Mouse (Mus musculus) c-Kit-positive CD71-positive TER-119-positive erythroid progenitor cells, embryonic 14.5 days (primary cell): ENCODE data around the gene Selenof.

Source experiments
- DNase-seq: peaks from one replicate; pipeline ENCODE4 v3.0.0-alpha.2; 2013; ENCODE audit warnings: low spot score

Gene Selenof

GRCm38 (mm10) chr3:144563916-144564315 is 6.2 kb upstream of the Selenof start:
- no peak for DNase-seq

DNA sequence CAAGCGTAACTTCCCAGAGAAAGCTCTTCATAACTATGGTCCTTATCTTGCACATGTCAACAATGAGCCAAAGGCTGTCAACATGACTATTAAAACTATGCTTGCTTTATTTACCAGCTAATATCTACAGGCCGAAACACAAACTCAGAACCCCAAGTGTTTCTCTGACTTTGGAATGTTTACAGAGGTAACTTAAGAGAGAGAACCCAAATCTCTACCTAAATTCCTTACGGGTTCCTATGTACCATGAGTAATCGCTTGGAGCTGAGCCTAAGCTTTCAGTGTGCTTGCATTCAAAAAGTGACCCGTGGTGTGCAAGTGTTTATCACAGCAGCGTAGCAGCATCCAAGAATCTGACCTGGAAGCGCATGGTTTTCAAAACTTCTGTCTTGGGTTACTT is 4.9 kb upstream of the Selenof start:
- DNase-seq, result no peak

DNA sequence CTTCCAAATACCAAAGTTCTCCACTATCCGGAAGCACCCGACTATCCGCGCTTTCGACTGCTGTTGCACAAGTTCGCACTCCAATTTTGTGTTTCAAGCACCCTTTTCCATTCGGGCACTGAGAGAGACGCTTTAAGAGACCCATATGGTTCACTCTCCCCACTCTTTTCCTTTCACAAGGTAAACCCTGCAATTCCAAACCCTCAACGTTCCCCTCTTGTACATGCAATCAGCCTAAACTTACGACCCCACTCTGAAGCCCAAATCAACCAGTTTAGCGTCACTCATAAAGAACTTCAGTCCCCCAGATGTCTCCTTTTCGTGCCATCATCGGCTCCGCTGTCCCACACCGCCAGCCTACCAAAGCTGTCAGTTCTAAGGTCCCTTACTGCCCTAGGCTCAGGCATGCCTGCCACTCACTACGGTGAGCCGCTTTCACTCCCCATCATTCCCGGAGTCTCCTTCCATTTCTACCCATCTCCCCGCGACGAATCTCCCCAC is 1.2 kb upstream of the Selenof start:
- DNase-seq, result peak; percentile 18

DNA sequence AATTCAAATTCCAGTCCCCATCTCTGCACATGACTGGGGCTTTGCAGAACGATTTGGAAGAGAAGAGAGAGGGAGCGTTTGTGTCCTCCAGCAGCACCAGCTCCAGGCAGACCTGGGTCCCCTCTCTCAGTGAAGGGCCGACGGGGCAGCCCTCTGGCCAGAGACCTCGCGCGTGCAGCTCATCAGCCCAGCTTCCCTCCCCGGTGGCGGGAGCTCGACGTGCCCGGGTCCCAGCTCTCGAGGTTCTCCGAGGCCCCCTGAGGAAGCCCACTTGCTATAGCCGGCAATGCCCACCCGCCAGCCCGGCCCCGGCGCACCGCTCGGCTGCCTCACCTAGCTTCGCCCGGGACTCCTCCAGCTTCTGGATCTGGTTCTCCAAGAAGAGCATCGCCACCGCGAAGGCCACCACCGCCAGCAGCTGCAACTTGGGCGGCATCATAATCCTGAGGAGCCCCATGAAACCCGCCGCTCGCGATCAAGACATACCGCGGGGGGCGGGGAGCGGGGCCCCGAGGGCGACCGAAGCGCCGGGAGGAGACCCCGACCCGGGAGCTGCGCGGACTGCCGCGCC is 618 bp upstream of the Selenof start:
- peak; percentile 29 for DNase-seq

GRCm38 (mm10) chr3:144570816-144571487 is 848 bp downstream of the Selenof start:
- DNase-seq, result no peak

GRCm38 (mm10) chr3:144574256-144574655 is 4.2 kb downstream of the Selenof start:
- no peak for DNase-seq

- no peak for DNase-seq
These were observed 7.5 kb downstream of the Selenof start for GRCm38 (mm10) chr3:144577366-144578340.

- DNase-seq, result no peak
These were observed 8.8 kb downstream of the Selenof start for GRCm38 (mm10) chr3:144578921-144579320.

DNA sequence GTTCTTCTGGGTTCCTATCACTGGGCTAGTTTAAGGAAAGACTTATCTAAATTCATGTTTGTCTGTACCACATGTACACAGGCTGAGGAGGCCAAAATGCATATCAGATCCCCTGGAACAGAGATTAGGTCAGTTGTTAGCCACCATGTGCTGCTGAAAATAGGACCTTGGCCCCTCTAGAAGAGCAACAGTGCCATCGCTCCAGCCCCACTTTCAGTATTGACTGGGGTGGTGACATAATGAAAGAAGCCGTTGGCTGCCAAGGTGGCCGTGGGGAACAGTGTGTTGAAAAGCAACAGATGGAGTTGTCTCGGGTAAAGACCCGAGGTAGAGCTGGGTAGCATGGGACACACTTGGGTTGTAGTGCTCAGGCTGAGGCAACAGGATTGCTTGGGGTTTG is 9.7 kb downstream of the Selenof start:
- no peak for DNase-seq

DNA sequence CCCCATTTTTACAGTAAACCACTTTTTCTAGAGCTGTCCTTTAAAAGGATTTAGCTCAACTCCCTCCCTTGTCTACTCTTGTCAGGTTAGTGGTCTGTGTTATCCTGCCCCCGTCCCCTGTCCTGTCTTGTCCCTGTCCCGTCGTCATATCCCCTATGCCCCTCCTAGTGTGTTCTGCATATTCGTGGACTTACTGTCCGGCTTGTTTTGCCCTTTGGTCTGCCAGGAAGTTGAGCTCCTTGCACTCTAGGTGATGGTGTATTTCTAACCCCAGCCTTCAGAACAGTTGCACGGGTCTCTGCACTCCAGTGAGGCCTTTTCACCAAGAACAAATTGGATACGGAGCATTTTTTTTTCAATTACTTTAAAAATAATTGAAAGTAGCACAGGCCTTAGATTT is 10.2 kb downstream of the Selenof start:
- no peak for DNase-seq

- no peak for DNase-seq
These were observed 11.7 kb downstream of the Selenof start for GRCm38 (mm10) chr3:144581842-144582241.

- no peak for DNase-seq
These were observed 12.2 kb downstream of the Selenof start for GRCm38 (mm10) chr3:144582306-144582705.

DNA sequence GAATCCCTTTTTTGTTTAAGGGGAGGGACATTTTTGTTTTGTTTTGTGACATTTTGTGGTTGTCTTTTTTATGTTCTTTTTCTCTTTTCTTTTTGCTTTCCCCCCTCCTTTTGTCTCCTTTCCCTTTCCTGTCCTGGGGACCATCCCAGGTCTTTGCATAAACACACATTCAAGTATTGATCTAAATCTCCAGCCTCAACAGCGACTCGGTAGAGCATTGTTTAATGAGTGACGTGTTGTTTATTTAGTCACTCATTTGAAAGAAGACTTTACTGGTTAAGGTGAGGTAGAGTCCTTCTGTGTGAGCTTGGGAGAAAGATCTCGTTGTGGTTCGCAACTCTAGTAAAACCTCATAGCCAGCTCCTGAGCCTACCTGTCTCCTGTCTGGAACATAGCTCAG is 13.7 kb downstream of the Selenof start:
- no peak for DNase-seq

GRCm38 (mm10) chr3:144584789-144585553 is 14.9 kb downstream of the Selenof start:
- no peak for DNase-seq

DNA sequence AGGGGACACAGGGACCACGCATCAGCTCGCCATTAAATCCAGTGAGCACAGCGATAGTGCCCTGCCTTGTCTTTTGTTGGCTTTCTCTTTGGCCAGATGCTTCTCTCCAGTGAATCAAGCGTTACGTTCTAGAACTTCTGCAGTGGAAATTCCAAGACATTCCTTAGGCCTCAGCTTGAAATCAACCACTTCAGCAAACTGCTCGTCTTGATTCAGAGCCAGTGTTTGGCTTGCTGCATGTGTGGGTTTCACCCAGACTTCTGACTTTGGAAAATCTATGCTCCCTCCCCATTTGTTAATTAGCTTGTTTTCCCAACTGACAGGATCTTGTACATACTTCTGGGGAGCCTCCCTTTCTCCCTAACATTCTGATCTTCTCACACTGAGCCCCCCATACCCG is 16.6 kb downstream of the Selenof start:
- no peak for DNase-seq

GRCm38 (mm10) chr3:144589189-144589890 is 19.2 kb downstream of the Selenof start:
- no peak for DNase-seq

DNA sequence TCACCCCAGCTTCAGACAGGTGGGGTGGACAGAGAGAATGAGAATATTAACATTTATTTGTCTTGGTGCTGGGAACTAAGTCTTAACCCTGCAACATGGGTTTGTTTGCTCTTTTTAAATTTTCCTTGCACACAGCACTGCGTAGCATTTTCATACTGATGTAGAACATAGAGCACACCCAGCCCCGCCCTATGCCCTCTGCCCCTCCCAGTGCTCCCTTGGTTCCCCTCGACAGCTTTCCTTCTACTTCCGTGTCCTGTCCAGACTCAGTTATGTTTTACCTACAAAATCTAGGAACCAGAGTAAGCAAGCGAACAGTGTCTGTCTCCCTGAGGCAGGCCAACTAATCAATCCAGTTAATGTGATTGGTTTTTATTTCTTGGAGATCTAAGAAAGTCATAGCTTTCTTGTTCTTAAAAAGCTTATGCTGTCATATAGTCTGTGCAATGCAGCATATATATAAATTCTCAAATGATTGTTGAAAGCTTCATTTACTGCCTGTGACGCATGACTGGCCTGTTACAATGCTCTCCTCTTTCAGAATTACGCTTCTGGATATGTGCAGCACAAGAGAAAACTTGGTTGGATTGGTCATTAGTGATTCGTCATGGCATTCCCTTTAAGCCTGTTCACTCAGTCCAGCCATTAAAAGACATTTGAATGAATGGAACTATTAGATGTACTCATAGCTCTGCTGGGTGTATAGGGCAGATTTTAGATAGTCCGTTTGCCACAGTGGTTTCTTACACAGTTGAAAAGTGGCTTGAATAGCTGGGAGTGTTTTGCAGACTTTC is 23.1 kb downstream of the Selenof start:
- DNase-seq, result no peak

DNA sequence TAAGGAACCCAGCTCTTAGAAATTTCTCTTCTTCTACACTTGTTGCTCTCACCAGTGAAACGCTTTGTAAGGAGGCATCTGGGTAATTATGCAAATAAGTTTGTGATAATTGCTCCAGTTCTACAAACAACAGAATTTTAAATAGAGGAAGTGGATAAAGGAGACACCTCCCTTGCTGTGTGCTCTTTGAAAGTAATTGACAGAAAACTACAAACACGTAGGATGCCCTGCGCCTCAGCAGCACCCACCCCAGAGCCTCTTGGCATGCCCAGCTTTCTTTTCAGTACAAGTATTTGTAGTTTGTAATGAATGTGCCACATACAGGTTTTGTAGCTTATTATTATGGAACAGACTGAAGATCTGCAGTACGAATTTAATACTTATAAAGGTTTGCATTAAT is 27.0 kb downstream of the Selenof start:
- no peak for DNase-seq

- no peak for DNase-seq
These were observed 27.8 kb downstream of the Selenof start for GRCm38 (mm10) chr3:144597790-144598467.

- DNase-seq, result no peak
These were observed 32.3 kb downstream of the Selenof start for GRCm38 (mm10) chr3:144602413-144602812.
